Mouse (Mus musculus): ENCODE results near the gene Gm10721.
"Not testable (repeated sequence)": the region's sequence is repeated elsewhere in the genome, so short reads cannot be mapped to it uniquely, and the experiment has no call there.

The Gm10721 gene

GRCm38 (mm10) chr9:3038161-3038560 lies 25.2 kb downstream of the Gm10721 start:
- peak; percentile 28 for DNase-seq (ENCODE audit: low read depth, low spot score)
- not testable (repeated sequence) for H3K36me3 ChIP-seq (ENCODE audit: control insufficient read depth, insufficient read depth, low read length, poor library complexity, severe bottlenecking); H3K27me3 ChIP-seq (ENCODE audit: control insufficient read depth, insufficient read depth, low read length, poor library complexity, severe bottlenecking)
